Mouse (Mus musculus) brain, embryonic 14.5 days (tissue): ENCODE measurements around the gene Mrps15.

Experiments
- CTCF ChIP-seq: fragments of 200-500 bp; IDR thresholded peaks from 2 replicates; pipeline ENCODE4 v1.5.1; 2012; ENCODE audit warnings: inconsistent platforms, mild to moderate bottlenecking, moderate library complexity, borderline replicate concordance; ENCODE audit not compliant: insufficient read depth, insufficient read length; ENCODE audit errors: extremely low read depth
- POLR2A ChIP-seq: fragments of 200-500 bp; IDR thresholded peaks from 2 replicates; pipeline ENCODE4 v1.6.1; 2012; ENCODE audit warnings: mild to moderate bottlenecking, inconsistent platforms, borderline replicate concordance; ENCODE audit not compliant: poor library complexity, insufficient read depth, insufficient read length, severe bottlenecking; ENCODE audit errors: extremely low read depth

- TF ChIP-seq POLR2A (no peak), CTCF (no peak)
Measured at GRCm38 (mm10) chr4:126067401-126068077, 20.8 kb downstream of the Mrps15 start.
